Mouse (Mus musculus) myocyte (in vitro differentiated cells): ENCODE measurements at regions not wholly inside any gene's neighbourhood (a gene's known extent, or its start where the extent isn't known, plus 50 kb on each side); places are given as distances from the start of the nearest gene placed in this dataset.

Source experiments
- CEBPB ChIP-seq: IDR thresholded peaks from 2 replicates; pipeline ENCODE4 v1.6.1; 2011; ENCODE audit warnings: mild to moderate bottlenecking, moderate library complexity; ENCODE audit not compliant: poor library complexity, insufficient read depth, severe bottlenecking
- E2F4 ChIP-seq: IDR thresholded peaks from one replicate; pipeline ENCODE4 v1.6.1; 2011; ENCODE audit warnings: mild to moderate bottlenecking, control low read depth, moderate library complexity; ENCODE audit not compliant: insufficient read depth
- MAX ChIP-seq: IDR thresholded peaks from one replicate; pipeline ENCODE4 v1.6.1; 2011; ENCODE audit warnings: low read depth, mild to moderate bottlenecking, control low read depth
- MYOD1 ChIP-seq, 3 experiments: IDR thresholded peaks; one replicate each; pipeline ENCODE4 v1.6.1; 2011; ENCODE audit warnings: control low read depth in 2 of 3, low read depth in 2 of 3, mild to moderate bottlenecking in 2 of 3, moderate library complexity in 1 of 3; ENCODE audit not compliant: insufficient read length in 2 of 3, control insufficient read depth in 1 of 3
- MYOG ChIP-seq, 3 experiments: IDR thresholded peaks; one replicate each; pipeline ENCODE4 v1.6.1; 2011; ENCODE audit warnings: control low read depth in 2 of 3, low read depth in 2 of 3, mild to moderate bottlenecking in 2 of 3; ENCODE audit not compliant: insufficient read length in 2 of 3, control insufficient read depth in 1 of 3, insufficient read depth in 1 of 3
- POLR2A ChIP-seq: IDR thresholded peaks from one replicate; pipeline ENCODE4 v1.6.1; 2011; ENCODE audit warnings: low read depth, mild to moderate bottlenecking, control low read depth, moderate library complexity; ENCODE audit not compliant: insufficient read length
- POLR2AphosphoS2 ChIP-seq: IDR thresholded peaks from one replicate; pipeline ENCODE4 v1.6.1; 2011; ENCODE audit warnings: low read depth, control low read depth; ENCODE audit not compliant: insufficient read length
- TCF12 ChIP-seq: IDR thresholded peaks from one replicate; pipeline ENCODE4 v1.6.1; 2011; ENCODE audit warnings: mild to moderate bottlenecking, control low read depth; ENCODE audit not compliant: poor library complexity, insufficient read depth, severe bottlenecking
- USF1 ChIP-seq: IDR thresholded peaks from one replicate; pipeline ENCODE4 v1.6.1; 2011; ENCODE audit warnings: low read depth, mild to moderate bottlenecking, control low read depth, moderate library complexity

GRCm38 (mm10) chr2:109431183-109431582 is 150.6 kb upstream of the Mettl15 start:
- TF ChIP-seq POLR2A (no peak), MAX (no peak), TCF12 (no peak), MYOG (IDR thresholded peaks at IDR 0.05; ENCODE audit: control insufficient read depth in 1 of 3, insufficient read depth in 1 of 3, insufficient read length in 2 of 3, low read depth in 2 of 3) (no peak), E2F4 (no peak), USF1 (no peak), POLR2AphosphoS2 (no peak), MYOD1 (IDR thresholded peaks at IDR 0.05; ENCODE audit: control insufficient read depth in 1 of 3, insufficient read length in 2 of 3, low read depth in 2 of 3) (no peak), CEBPB (no peak)
